Mouse (Mus musculus) urinary bladder, postnatal 4 days (tissue): ENCODE results near the gene Itga7.

Source experiments
- DNase-seq, 2 experiments: peaks; one replicate each; pipeline ENCODE4 v3.0.0; 2021 to 2022; ENCODE audit warnings: low spot score in 2 of 2

Gene Itga7

DNA sequence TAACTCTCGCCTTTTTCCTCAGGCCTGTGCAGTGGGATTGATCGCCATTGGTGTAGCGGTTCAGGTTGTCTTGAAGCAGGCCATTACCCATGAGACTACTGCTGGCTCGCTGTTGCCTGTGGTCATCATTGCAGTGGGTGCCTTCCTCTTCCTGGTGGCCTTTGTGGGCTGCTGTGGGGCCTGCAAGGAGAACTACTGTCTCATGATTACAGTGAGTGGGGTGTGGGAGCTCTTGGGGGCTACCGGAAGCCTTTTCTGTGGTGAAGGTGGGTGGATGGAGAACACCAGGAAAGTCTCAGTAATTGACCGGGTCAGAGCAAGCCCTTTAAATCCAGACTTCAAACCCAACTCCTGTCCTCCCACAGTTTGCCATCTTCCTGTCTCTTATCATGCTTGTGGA lies 22.2 kb upstream of the Itga7 start:
- DNase-seq: no peak

DNA sequence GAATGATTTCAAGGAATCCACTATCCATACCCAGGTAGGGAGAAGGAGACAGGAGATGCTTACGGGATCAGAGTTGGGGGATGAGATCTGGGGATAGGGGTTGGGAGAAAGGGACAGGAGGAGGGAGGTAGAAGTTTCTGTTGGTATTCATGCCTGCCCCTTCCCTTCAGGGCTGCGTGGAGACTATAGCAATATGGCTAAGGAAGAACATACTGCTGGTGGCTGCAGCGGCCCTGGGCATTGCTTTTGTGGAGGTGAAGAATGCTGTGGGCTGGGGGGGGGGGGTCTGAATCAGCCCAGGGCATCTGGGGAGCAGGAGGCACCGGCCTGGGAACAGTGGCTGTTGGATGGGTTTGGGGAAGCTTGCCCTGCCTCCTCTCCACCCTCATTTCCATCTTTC lies 21.4 kb upstream of the Itga7 start:
- no peak for DNase-seq

DNA sequence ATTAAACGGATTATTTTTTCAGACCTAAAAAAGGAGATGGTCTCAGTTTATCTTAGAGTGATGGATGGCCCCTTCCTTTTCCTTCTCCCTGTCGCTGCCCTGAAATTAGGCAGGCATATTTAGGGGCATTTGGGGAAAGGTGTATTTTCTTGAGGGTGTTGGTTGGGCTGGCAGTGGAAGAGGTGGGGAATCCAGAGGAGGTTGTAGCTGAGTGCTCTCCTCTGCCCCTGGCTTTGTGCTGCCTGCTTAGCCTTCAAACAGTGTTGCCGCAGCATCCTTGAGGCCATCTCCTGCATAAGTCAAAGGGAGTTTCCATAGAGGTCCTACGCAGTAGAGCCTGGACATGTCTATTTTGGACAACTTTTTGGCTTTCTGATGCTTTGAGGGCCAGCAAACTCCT lies 20.8 kb upstream of the Itga7 start:
- DNase-seq: no peak

DNA sequence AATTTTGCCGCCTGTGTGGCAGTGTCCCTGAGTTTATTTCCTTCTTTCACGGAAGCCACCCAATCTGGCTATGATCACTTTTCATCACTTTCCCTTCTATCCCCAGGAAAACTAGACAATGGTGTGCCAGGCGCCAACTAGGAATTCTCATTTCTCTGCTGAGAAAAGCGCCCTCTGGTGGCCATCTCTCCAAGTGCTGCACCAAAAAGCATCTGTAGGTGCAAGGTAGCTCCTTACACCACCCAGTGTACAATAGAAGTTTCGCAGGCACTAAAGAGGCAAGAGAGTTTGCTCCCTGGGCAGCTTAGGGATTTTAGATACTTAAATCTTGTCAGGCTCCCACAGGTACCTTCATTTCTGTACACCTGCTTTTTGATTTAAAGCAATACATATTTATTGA lies 20.4 kb upstream of the Itga7 start:
- peak; percentile 77 to 91 for DNase-seq

DNA sequence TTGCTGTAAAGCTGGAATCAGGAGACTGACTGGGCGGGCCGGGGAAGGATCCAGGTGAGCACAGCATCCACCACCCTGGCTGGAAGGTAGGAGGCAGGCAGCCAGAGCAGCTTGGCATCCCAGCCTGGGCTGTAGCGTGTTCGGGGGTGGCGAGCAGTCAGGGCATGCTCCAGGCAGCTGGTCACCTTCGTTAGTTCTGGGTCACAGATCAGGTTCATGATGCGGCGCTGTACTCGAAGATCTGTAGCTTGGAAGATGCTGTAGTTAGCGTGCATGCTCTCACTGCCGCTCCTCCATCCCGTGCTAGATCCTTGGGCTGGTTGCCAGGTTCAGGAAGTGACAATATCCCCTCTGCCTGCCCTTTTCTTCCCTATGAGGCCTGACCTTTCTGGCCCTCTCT lies 19.9 kb upstream of the Itga7 start:
- no peak for DNase-seq

DNA sequence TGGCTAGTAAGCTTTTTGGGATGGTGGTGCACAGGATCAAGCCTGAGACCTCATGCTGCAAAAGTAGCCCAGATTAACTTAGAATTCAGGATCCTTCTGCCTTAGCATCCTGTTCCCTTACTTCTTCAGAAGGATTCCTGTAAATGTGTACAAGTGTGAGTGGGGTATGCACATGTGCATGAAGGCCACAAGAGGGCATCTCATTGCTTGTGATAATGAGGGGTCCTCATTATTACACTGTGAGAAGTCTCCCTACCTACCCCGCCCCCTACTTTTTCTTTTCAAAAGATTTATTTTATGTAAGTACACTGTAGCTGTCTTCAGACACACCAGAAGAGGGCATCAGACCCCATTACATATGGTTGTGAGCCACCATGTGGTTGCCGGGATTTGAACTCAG lies 18.1 kb upstream of the Itga7 start:
- no peak for DNase-seq

DNA sequence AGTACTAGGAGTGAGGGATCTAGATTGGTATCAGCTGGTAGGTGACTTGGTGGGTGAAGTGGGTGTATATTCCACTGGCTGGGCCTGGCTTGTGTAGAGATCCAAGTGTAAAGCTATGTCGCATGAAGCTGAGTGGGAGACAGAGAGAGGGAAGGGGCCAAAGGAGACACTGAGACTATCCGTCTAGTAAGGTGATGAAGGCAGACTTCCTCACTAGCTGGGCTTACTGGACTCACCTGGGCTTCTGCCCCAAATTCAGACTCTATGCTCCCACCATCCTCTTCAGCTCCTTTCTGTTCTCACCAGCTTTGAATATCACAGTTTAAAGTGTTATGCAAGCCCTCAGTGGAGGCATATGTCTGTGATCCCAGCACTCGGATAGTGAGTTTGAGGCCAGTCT lies 17.0 kb upstream of the Itga7 start:
- no peak for DNase-seq

DNA sequence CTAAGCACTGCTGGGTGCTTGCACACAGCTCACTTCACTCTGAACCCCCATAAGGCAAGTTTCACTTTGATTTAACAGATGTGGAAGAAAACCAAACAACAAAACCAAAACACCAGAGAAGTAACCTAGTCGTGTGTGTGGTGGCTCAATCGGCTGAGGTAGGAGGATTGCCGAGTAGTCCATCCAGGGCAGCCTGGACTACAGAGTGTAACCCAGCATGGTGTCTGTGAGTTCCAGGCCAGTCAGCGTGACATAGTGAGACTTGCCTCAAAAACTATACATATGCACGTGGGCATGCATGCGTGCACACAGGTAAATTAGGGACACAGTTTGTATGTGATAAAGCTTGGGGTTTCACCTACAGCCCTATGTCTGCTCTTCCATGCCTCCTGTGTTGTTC lies 16.2 kb upstream of the Itga7 start:
- no peak for DNase-seq

DNA sequence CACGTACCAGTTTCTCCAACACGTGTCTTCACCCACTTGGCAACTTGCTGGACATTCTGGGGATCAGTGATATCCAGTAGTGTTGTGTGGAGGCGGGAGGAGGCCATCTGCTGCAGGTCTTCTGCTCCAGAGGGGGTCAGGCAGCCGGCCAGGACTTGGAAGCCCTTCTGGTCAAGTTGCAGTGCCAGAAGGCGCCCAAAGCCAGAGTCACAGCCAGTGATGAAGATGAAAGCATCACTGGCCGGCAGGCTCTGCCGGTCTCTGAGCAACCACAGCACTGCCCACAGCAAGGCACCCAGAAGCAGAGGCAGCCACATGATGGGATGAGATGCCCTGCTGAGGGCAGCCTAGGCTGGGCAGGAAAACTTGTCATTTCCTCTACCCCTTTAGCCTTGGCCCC lies 15.4 kb upstream of the Itga7 start:
- DNase-seq: no peak

DNA sequence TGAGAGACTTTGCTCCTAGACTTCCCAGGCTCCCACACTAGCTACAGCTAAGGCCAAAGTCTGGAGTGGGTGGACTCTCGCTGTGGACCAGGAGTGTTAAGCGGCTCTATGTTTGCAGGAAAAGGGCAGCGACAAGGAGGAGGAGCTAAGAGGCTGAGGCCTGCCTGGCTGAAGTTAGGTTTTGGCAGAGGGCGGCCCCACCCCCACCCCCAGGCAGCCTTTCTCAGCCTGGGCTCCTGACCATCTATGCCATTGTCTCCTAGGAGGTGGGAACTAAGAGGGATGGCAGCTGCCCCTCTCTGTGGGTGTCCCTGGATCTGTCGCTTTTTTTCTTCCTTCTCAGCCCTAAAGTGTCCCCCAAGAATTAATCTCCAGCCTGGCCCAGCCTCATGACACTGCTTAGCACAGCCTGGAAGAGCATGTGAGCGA lies 14.4 kb upstream of the Itga7 start:
- no peak for DNase-seq

DNA sequence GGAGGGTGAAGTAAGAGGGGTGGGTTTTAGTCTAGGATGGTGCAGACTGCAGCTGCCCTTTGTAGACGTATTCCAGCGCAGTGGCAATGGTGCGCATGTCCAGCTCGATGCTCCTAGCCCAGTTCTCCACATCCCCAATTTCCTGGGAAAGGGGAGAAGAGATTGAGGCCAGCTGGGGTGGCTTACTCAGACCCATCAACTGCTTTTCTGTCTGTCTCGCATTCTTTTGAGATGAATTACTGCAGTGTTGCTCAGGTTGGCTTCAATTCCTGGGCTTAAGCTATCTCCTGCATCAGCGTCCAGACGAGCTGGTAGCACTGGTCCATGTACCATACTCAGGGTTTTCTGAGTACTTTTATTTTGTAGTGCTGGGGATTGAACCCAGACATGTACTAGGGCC lies 13.7 kb upstream of the Itga7 start:
- no peak for DNase-seq

DNA sequence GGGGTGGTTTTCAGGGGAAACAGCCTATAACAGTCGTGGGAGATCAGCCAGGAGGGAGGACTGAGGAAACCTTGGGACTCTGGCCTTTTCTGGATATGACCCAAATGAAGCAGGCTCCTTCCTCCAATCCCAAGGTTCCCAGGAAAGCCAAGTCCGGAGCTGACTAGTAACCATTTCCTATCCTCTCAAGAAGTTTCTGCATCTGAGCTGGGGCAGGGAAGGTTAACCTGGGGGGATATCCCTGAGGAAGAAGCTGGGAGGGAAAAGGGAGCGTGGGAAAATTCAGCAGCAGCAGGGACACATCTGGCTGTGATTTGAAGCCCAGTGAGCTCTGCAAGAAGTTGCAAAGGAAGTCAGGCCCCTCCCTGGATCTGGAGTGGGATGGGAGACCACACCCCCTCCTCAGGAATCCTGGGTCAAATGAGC lies 12.9 kb upstream of the Itga7 start:
- peak in 1 of 2 experiments; percentile 57 for DNase-seq

DNA sequence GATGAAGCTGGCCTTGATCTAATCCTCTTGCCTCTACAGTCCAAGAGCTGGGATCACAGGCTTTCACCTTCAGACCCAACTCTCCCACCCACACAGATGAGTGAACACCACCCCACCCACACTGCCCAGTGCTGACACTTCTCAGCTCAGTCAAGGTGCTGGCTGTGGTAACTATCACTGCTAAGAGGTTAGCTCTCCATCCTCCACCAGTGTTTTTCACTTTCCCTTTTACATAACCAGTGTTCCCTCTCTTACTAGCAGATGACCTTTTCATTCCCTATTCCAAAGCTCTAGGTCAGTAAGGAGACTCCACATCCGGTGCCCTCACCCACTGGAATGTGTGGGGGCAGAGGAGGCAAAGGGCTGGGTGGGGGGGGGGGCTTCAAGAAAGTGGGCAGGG lies 12.4 kb upstream of the Itga7 start:
- no peak for DNase-seq

DNA sequence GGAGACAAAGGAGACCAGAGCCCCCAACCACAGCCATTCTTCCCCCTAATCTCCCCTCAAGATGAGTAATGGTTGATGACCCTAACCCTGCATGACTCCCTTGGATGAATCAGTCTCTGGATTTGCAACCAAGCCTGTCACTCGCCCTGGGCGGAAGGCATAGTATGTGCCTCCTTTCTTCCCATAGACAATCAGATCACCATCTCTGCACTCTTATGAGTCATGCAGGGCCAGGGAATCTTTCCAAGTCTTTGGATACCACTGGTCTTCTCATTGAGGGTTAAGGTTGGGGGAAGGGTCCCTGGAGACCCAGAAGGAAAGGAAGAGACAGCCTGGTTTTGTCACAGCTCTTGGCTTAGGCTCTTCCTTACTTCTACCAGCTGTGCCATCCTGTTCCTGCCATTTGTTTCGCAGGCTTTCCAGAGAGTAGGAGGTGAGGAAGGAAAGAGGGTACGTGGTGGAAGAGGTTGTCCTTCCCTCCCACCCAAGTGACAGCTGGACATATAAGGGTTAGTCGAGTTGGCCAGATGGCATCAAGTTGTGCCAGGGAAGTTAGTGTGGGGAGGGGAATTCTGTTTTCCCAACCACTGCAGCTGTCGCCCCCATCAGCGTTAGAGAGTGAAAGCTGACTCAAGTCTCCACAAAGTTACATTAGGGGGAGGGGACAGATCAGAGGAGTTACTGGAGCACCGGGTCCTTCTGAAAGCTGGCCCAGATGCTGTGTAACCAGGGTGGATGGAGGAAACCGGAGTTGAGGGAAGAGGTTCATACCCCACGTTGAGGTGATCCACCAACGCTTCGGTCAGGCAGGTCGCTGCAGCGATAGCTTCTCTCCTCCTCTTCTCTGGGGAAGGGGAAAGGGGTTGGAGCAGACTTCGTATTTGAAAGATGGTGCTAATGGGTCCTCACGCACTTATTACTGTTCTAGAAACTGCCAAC lies 11.5 kb upstream of the Itga7 start:
- no peak for DNase-seq

DNA sequence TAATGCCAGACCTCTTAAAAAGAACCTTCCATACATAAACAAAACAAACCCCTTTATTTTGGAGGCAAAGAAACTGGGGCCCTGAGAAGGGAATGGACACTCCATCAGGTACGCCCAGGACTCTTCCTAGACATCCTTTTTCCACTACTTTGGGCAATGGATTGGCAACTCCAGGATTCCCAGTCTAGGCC lies 10.9 kb upstream of the Itga7 start, which contains the start of gene Rdh5:
Gene Rdh5 (minus strand): TSS at position 67 of the 191 bp plus-strand sequence.
- no peak for DNase-seq

DNA sequence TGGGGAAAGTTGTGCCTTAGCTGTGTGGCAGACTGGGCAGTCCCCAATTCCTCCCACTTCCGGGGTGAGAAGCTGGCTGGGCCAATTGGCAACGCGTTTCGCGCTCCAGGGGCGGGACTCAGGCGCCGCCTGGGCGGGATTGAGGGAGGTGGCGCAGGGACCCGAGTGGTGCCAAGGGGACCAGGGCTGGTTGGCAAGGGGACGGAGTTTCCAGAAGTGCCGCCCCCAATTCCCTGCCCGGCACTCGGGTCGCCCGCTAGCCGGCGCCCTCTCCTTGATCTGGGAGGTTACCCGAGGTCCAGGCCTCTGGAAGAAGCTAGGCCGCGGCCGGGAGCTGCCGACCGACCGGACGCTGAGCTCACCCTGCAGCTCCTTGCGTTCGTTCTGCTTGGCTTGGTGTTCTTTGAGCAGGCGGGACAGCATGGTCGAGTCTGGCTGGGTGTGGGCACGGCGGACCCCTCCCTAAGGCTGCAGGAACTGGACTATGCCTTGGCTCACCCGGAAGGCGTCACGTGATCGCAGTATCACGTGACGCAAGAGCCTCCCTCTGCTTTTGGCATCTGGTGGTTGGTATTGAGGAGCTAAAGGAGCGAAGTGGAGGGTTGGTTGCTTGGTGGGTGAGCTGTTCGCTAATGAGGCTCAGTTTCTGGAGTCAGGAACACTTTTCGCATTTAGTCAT lies 10.5 kb upstream of the Itga7 start:
- peak; percentile 93 to 94 for DNase-seq

DNA sequence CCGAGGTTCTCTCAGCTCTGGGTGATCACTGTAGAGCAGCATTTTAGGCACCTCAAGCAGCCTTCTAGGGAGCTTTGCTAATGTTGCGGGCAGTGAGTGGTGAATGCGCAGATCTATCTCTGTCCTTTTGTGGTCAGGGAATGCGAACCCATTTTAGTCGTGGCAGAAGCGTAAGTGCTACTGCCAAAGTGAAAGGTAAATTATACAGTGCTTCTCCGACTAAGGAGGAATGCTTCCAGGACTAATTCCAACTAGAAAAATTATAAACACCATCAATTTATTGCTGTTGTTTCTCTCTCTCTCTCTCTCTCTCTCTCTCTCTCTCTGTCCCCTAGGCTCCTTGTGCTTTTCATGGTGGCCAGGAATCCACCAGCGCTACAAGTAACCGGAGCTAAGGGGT lies 9.7 kb upstream of the Itga7 start, which contains the start of gene Bloc1s1:
Gene Bloc1s1 (minus strand): TSS at position 101 of the 400 bp plus-strand sequence.
- DNase-seq: no peak

DNA sequence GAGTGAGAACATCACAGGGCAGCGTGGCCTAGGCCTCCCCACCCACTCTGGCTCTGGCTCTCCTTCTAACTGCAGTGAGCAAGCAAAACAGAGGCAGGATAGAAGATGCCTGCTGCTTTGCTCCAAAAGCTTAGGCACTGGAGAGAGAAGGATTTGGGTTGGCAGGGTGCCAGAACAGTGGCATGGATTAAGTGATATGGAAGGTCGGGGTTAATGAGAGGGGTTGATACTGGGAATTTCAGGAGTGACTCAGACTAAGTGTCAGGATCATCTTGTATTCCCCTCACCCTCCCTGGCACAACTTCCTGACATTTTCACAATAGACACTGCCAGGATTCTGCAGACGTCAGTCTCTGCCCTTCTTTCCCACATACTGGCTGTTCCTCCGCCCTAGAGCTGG lies 5.3 kb upstream of the Itga7 start:
- peak in 1 of 2 experiments; percentile 14 for DNase-seq

DNA sequence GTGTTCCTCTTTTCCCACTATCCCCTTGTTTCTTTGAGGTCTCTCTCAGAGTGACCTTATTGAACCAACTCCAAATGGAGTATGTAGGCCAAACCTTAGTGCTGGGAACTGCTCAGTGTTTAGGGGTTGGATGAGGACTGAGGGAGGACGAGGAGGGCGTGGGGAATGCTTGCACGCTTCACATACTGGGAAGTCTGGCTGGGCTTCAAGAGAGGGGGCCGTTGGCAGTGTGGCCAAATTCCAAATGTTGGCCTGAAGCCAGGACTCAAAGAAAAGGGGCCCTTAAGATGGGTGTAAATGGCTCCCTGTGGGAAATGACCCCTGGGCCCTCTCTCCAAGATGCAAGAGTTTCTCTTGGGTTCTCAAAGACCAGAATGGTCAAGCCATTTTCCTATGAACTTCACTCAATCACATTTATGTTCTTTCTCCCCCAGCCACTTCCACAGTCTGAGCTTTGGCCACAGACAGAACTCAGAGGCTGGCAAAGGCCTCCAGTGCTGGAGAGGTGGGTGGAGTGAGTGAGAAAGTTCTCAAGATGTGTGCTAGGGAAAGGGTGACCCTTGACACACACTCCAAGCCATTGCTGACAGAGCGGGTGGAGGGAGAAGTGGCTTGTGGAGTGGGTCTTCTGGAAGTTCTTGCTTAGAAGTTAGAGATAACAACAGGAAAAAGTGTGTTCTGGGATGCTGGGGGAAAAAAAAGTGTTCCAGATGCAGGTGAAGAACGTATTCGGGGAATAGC lies 3.8 kb upstream of the Itga7 start:
- DNase-seq: peak in 1 of 2 experiments; percentile 14

DNA sequence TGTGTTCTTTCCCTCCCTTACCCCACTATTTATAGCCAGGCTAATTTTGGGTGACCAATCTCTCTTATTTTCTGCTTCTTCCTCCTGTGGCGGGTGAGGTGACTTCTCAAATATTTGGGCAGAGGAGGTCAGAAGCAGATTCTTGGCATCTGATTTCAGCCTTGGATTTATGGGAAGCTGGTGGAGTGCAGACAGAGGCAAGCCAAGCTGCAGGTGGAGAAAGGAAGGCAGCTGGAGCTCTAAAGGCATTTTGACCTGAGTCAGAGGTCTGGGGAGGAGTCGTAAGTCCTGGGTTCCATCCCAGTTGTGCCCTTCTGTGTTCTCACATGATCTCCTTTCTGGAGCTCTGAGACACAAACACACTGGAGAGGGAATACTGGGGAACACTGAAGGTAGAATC lies 2.2 kb upstream of the Itga7 start:
- peak in 1 of 2 experiments; percentile 15 for DNase-seq

DNA sequence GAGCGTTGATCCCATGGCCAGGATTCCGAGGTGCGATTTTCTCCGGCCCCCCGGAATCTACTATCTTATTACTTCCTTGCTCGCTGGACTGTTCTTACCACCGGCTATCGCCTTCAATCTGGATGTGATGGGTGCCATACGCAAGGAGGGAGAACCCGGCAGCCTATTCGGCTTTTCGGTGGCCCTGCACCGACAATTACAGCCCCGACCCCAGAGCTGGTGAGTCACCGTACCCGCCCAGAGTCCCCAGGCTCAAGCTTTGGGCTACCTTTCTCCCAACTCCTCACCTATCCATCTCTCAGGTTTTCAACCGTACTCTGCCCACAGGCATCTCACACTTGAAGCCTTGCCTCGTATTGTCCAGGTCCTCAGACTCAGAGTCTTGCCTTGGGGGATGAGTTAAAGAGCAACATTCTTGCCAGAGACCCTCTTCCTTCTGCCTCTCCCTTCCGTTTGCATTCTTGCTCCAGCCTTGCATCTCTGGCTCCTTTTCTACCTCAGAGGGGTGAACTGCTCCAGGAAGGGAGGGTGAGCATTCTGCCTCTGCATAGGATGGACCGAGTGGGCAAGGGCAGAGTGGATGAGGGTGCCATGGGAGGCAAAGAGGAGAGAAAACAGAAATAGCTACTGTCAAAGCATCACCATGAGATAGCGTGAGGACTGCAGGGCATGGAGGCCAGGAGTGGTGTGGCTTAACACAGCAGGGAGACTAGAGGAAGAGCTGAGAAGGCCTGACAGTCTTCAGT lies 531 bp downstream of the Itga7 start:
- no peak for DNase-seq
